Comparison of ENCODE assay signal across 8 mouse cellular contexts in the genomic region with DNA sequence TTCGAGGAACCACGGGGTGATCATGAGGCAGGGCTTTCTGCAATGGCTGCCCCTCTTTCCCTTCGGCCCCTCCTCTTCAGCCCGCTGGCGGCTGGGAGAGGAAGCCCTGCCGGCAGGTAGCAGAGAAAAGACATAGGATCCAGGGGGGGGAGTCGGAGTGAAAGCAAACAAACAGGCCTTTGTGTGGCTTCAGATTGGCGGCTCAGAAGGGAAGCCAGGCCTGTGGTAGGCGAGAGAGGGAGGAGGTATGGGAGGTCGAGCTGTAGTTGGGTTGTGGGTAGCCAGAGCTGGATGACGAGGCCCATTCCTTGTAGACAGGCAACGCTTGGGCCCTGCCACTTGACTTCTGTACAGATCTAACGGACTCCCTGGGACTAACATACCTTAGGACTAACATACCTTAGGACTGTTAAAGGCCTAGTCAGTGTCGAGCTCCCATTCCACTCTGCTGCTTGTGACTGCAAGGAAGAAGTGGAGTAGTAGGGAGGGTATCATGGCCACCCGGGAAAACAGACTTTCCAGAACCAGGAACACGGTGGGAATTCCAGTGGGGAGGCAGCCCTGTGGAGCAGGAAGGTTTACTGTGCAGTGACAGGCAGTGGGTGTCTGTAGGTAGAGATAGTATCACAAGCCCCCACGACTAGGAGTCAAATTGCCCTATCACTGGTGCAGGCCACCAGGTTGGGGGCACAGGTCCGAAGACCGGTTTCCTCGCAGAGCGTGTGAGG. TPM values are rescaled to one million over a fixed set of nuclear protein-coding genes. Genes with fewer than 3 reads are reported as not detected.
DNase-seq lines count a peak whose midpoint lies in the region; ATAC-seq and TF ChIP-seq lines count a peak whose summit lies in the region.

No protein-coding gene starts in this region.

- TF ChIP-seq CTCF in cortical plate, adult 2 months (IDR thresholded peaks at IDR 0.05; ENCODE audit: extremely low read depth, insufficient read depth, low read length), result no peak

- DNase-seq in left cerebral cortex, adult 18-20 months (ENCODE audit: low spot score in 2 of 2), result peak; percentile 18 to 26
- DNase-seq in left cerebral cortex, adult 11 months (ENCODE audit: low spot score), result no peak
- peak; percentile 88 for DNase-seq in heart, embryonic 10.5 days (ENCODE audit: low spot score)
- DNase-seq in kidney, adult 8-10 months, result peak; percentile 33 to 38
- peak; percentile 79 for DNase-seq in thymus, postnatal 0 days (ENCODE audit: low spot score)

- H3K4me2 ChIP-seq in lung, embryonic 15.5 days, result peak overlapping the region; percentile 89
- peak overlapping the region; percentile 74 for H3K4me2 ChIP-seq in neural tube, embryonic 15.5 days

- H3K9ac ChIP-seq in lung, embryonic 15.5 days, result peak overlapping the region; percentile 53
- peak overlapping the region; percentile 58 for H3K9ac ChIP-seq in neural tube, embryonic 15.5 days (replicated peaks)

- no peaks in the 10 kb centered on the region for H3K36me3 ChIP-seq in heart, embryonic 10.5 days
- H3K36me3 ChIP-seq in lung, embryonic 15.5 days, result no peaks in the 10 kb centered on the region
- no peaks in the 10 kb centered on the region for H3K36me3 ChIP-seq in neural tube, embryonic 15.5 days

- H3K4me3 ChIP-seq in cortical plate, adult 2 months (ENCODE audit: insufficient read depth, low read length), result peak overlapping the region; percentile 47
- H3K4me3 ChIP-seq in heart, embryonic 10.5 days, result peak overlapping the region; percentile 70
- peak overlapping the region; percentile 50 for H3K4me3 ChIP-seq in lung, embryonic 15.5 days
- H3K4me3 ChIP-seq in neural tube, embryonic 15.5 days (replicated peaks), result peak overlapping the region; percentile 49

- no peaks in the 10 kb centered on the region for H3K27me3 ChIP-seq in heart, embryonic 10.5 days (ENCODE audit: insufficient read depth, poor library complexity, severe bottlenecking)
- H3K27me3 ChIP-seq in lung, embryonic 15.5 days, result no peaks in the 10 kb centered on the region
- no peaks in the 10 kb centered on the region for H3K27me3 ChIP-seq in neural tube, embryonic 15.5 days (replicated peaks)

- WGBS in heart, embryonic 10.5 days, result 1% methylated on average over 21 of the region's 21 CpGs
- whole genome bisulfite sequencing in lung, embryonic 15.5 days, result 6% methylated on average over 21 of the region's 21 CpGs
- 2% methylated on average over 21 of the region's 21 CpGs for WGBS in neural tube, embryonic 15.5 days

- TF ChIP-seq POLR2A in cortical plate, adult 2 months (IDR thresholded peaks at IDR 0.05; ENCODE audit: extremely low read depth, insufficient read depth, low read length), result 0 out of 2 replicates have a peak, but pooled peaks have one; percentile 6

- peaks cover 17% of the 10 kb centered on the region for H3K4me1 ChIP-seq in cortical plate, adult 2 months (ENCODE audit: control insufficient read depth, insufficient read depth, low read length)
- peaks cover 89% of the 10 kb centered on the region for H3K4me1 ChIP-seq in heart, embryonic 10.5 days
- peaks cover 65% of the 10 kb centered on the region for H3K4me1 ChIP-seq in lung, embryonic 15.5 days
- peaks cover 69% of the 10 kb centered on the region for H3K4me1 ChIP-seq in neural tube, embryonic 15.5 days

- ATAC-seq in lung, embryonic 15.5 days (ENCODE audit: borderline replicate concordance, extremely low read depth, low FRiP score, low TSS enrichment), result peak; percentile 32; the same call in 1 of the 2 replicates
- ATAC-seq in neural tube, embryonic 15.5 days (ENCODE audit: low FRiP score), result peak; percentile 21

- peak overlapping the region; percentile 95 for H3K27ac ChIP-seq in cortical plate, adult 2 months (ENCODE audit: insufficient read depth, low read length)
- peak overlapping the region; percentile 93 for H3K27ac ChIP-seq in heart, embryonic 10.5 days
- H3K27ac ChIP-seq in lung, embryonic 15.5 days, result peak overlapping the region; percentile 94
- peak overlapping the region; percentile 92 for H3K27ac ChIP-seq in neural tube, embryonic 15.5 days (replicated peaks)

- no peaks in the 10 kb centered on the region for H3K9me3 ChIP-seq in heart, embryonic 10.5 days
- H3K9me3 ChIP-seq in lung, embryonic 15.5 days, result no peaks in the 10 kb centered on the region
- H3K9me3 ChIP-seq in neural tube, embryonic 15.5 days (replicated peaks), result no peaks in the 10 kb centered on the region

RNA-seq across cellular contexts. Expression of a gene that starts 9.6 kb away (rescaled TPM):
- 10 to 100 TPM; 74.0 to 76.1 TPM for total RNA-seq in left cerebral cortex, adult 18-20 months (2021)
- polyA plus RNA-seq in cortical plate, adult 2 months (2012; rRNA removed), result 41.8 and 41.9 TPM in 2 replicates
- polyA plus RNA-seq in heart, embryonic 10.5 days (2016; fragmentation: Nextera tagmentation; extraction: Ambion mirVana), result 21.2 and 32.5 TPM in 2 replicates
- polyA plus RNA-seq in lung, embryonic 15.5 days (2015; fragmentation: Nextera tagmentation; extraction: Ambion mirVana), result 27.9 and 28.2 TPM in 2 replicates
- 26.5 and 27.4 TPM in 2 replicates for polyA plus RNA-seq in neural tube, embryonic 15.5 days (2015; fragmentation: Nextera tagmentation; extraction: Ambion mirVana)
- 29.0 and 37.0 TPM in 2 replicates for polyA plus RNA-seq in thymus, postnatal 0 days (2015; fragmentation: Nextera tagmentation; extraction: Ambion mirVana)
